Mouse (Mus musculus) ES-E14 (cell line): ENCODE results near the gene Tiam1.

Experiments
- MAFK ChIP-seq: IDR thresholded peaks from 2 replicates; pipeline ENCODE4 v1.6.1; 2014; ENCODE audit warnings: mild to moderate bottlenecking, low read depth, low read length, inconsistent platforms; ENCODE audit not compliant: insufficient read depth
- ZC3H11A ChIP-seq: IDR thresholded peaks from 2 replicates; pipeline ENCODE4 v1.6.1; 2012; ENCODE audit warnings: low read depth, mild to moderate bottlenecking, inconsistent platforms, low read length, borderline replicate concordance
- ZNF384 ChIP-seq: IDR thresholded peaks from 2 replicates; pipeline ENCODE4 v1.6.1; 2012; ENCODE audit warnings: low read depth, low read length, inconsistent platforms

DNA sequence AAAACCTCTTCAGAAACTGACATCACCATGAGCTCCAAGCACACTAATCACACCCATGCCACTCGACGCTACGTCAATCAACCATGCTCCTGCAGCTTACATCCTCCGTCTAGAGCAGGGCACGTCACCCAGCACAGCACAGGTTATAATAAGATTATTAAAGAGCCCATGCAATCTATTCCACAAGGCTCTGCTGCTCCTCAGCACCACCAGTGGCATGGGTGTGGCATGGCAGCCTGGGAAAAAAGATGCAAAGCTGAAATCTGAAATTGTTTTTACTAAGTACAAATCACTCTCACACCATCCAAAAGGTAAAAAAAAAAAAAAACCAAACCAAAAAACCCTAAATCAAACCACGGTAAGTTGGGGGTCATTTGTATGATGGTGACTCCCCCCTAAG, 135.1 kb downstream of the Tiam1 start:
- TF ChIP-seq ZC3H11A (no peak), MAFK (no peak), ZNF384 (no peak)
